Mouse (Mus musculus): ENCODE measurements around the gene Mrgpra4. TPM values are rescaled to one million over a fixed set of nuclear protein-coding genes. Genes with fewer than 3 reads are reported as not detected.

Gene Mrgpra4
- polyA plus RNA-seq (2015; fragmentation: Nextera tagmentation; extraction: Ambion mirVana): not detected in 2 replicates

- H3K9me3 ChIP-seq: no peaks in the 10 kb centered on the region
- no peaks in the 10 kb centered on the region for H3K27me3 ChIP-seq
- H3K9ac ChIP-seq: no peak within 1 kb of the TSS
- 74% methylated on average over 1 of the region's 1 CpGs for WGBS
- H3K4me2 ChIP-seq: no peak within 1 kb of the TSS
- no peaks in the 10 kb centered on the region for H3K36me3 ChIP-seq
- H3K4me3 ChIP-seq: no peak within 1 kb of the TSS
- H3K27ac ChIP-seq: no peak within 1 kb of the TSS
- H3K4me1 ChIP-seq: no peaks in the 10 kb centered on the region
- no peak for ATAC-seq (ENCODE audit: borderline replicate concordance, extremely low read depth, low FRiP score, low TSS enrichment)
Measured at GRCm38 (mm10) chr7:47981995-47982394, at the start of gene Mrgpra4. TSS of gene Mrgpra4 (minus strand) at chr7:47982095.

GRCm38 (mm10) chr7:48027497-48027896 lies 45.6 kb upstream of the Mrgpra4 start, which contains the start of gene Mrgprx1:
TSS of gene Mrgprx1 (minus strand) at chr7:48027597.
- H3K9ac ChIP-seq: no peak within 1 kb of the TSS
- no peak within 1 kb of the TSS for H3K27ac ChIP-seq
- H3K4me3 ChIP-seq: no peak within 1 kb of the TSS
- no peaks in the 10 kb centered on the region for H3K36me3 ChIP-seq
- WGBS: 70% methylated on average over 3 of the region's 3 CpGs
- no peak within 1 kb of the TSS for H3K4me2 ChIP-seq
- H3K4me1 ChIP-seq: no peaks in the 10 kb centered on the region
- ATAC-seq (ENCODE audit: borderline replicate concordance, extremely low read depth, low FRiP score, low TSS enrichment): no peak
- H3K27me3 ChIP-seq: no peaks in the 10 kb centered on the region
- no peaks in the 10 kb centered on the region for H3K9me3 ChIP-seq

- no peak overlapping the region for H3K4me3 ChIP-seq
- H3K36me3 ChIP-seq: no peaks in the 10 kb centered on the region
- no peaks in the 10 kb centered on the region for H3K4me1 ChIP-seq
- no peak overlapping the region for H3K27ac ChIP-seq
- H3K27me3 ChIP-seq: no peaks in the 10 kb centered on the region
- ATAC-seq (ENCODE audit: borderline replicate concordance, extremely low read depth, low FRiP score, low TSS enrichment): no peak
- no peaks in the 10 kb centered on the region for H3K9me3 ChIP-seq
- no peak overlapping the region for H3K9ac ChIP-seq
- 43% methylated on average over 2 of the region's 2 CpGs for WGBS
- H3K4me2 ChIP-seq: no peak overlapping the region
Measured at GRCm38 (mm10) chr7:48017874-48018273, 36.0 kb upstream of the Mrgpra4 start.

- no peak overlapping the region for H3K27ac ChIP-seq
- H3K36me3 ChIP-seq: no peaks in the 10 kb centered on the region
- ATAC-seq (ENCODE audit: borderline replicate concordance, extremely low read depth, low FRiP score, low TSS enrichment): no peak
- H3K27me3 ChIP-seq: no peaks in the 10 kb centered on the region
- H3K4me1 ChIP-seq: no peaks in the 10 kb centered on the region
- no peak overlapping the region for H3K9ac ChIP-seq
- H3K9me3 ChIP-seq: no peaks in the 10 kb centered on the region
- 58% methylated on average over 3 of the region's 3 CpGs for WGBS
- no peak overlapping the region for H3K4me3 ChIP-seq
- no peak overlapping the region for H3K4me2 ChIP-seq
Measured at GRCm38 (mm10) chr7:47995689-47996088, 13.8 kb upstream of the Mrgpra4 start.

- Histone ChIP-seq H3K9ac (no peak overlapping the region), H3K36me3 (no peaks in the 10 kb centered on the region), H3K4me3 (no peak overlapping the region), H3K9me3 (no peaks in the 10 kb centered on the region), H3K4me2 (no peak overlapping the region), H3K27me3 (no peaks in the 10 kb centered on the region), H3K27ac (no peak overlapping the region), H3K4me1 (no peaks in the 10 kb centered on the region)
- ATAC-seq (ENCODE audit: borderline replicate concordance, extremely low read depth, low FRiP score, low TSS enrichment): no peak
- 30% methylated on average over 1 of the region's 1 CpGs for WGBS
Measured at GRCm38 (mm10) chr7:47986752-47987151, 4.9 kb upstream of the Mrgpra4 start.

Other genes starting within 250 kb of the Mrgpra4 start
- gene Mrgprx1, start 45.5 kb upstream of the Mrgpra4 start, polyA plus RNA-seq (2015; fragmentation: Nextera tagmentation; extraction: Ambion mirVana): not detected in 2 replicates
- gene Mrgprb5, start 186.9 kb upstream of the Mrgpra4 start, polyA plus RNA-seq (2015; fragmentation: Nextera tagmentation; extraction: Ambion mirVana): not detected in 2 replicates
- not detected in 2 replicates for gene Mrgprb4, start 217.2 kb upstream of the Mrgpra4 start, polyA plus RNA-seq (2015; fragmentation: Nextera tagmentation; extraction: Ambion mirVana)